11 mouse cellular contexts compared by ENCODE assay signal in the genomic region with DNA sequence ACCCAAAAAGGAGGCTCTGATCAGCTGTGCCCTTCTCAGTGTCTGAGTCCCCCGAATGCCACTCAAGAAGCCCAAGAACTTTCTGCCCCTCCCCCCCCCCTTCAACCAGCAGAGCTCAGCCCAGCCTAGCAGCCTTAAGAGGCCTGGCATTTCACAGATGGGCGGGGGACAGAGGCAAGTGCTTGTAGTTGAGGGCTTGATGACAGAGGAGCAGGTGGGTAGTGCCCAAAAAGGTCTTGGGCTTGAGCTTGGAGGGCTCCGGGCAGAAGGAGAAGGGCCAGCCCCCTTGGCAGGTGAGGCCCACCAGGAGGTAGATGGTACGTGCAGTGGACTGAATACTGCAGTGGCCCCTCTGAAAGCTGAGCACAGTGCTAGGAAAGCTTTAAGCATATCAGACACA. TPM values are rescaled to one million over a fixed set of nuclear protein-coding genes. Genes with fewer than 3 reads are reported as not detected.
A peak's percentile ranks its signal among the peaks of the same experiment; 100 is the strongest.
DNase-seq lines count a peak whose midpoint lies in the region; ATAC-seq and TF ChIP-seq lines count a peak whose summit lies in the region.
"Had no signal": no experiment of that assay in that cellular context is flagged by ENCODE, and none has a peak within 500 bp of the region (broad histone marks: within the 10 kb centered on the region; RNA-seq: fewer than 3 reads in every experiment).

No protein-coding gene starts in this region.

- H3K9me3 ChIP-seq in kidney, embryonic 14.5 days (ENCODE audit: control insufficient read depth, low read length) = no peaks in the 10 kb centered on the region
- H3K9me3 ChIP-seq in forebrain, embryonic 13.5 days (replicated peaks) = no peaks in the 10 kb centered on the region
- H3K9me3 ChIP-seq in intestine, postnatal 0 days (ENCODE audit: control insufficient read depth) = no peaks in the 10 kb centered on the region
- no peaks in the 10 kb centered on the region for H3K9me3 ChIP-seq in midbrain, embryonic 11.5 days (ENCODE audit: control insufficient read depth, low read length)
- H3K9me3 ChIP-seq: liver, embryonic 15.5 days had no signal

- peaks cover 16% of the 10 kb centered on the region for H3K36me3 ChIP-seq in kidney, embryonic 14.5 days (ENCODE audit: control insufficient read depth, insufficient read depth, low read length)
- no peaks in the 10 kb centered on the region for H3K36me3 ChIP-seq in kidney, adult 2 months (ENCODE audit: control insufficient read depth, insufficient read depth, low read length)
- peaks cover 7% of the 10 kb centered on the region for H3K36me3 ChIP-seq in forebrain, embryonic 13.5 days (ENCODE audit: poor library complexity, severe bottlenecking)
- H3K36me3 ChIP-seq in intestine, postnatal 0 days (ENCODE audit: control insufficient read depth, insufficient read depth) = no peaks in the 10 kb centered on the region
- H3K36me3 ChIP-seq in midbrain, embryonic 11.5 days (ENCODE audit: control insufficient read depth, insufficient read depth, low read length) = no peaks in the 10 kb centered on the region

- WGBS in kidney, embryonic 14.5 days = 84% methylated on average over 4 of the region's 4 CpGs
- WGBS in kidney, adult 2 months = 87% methylated on average over 4 of the region's 4 CpGs
- 71% methylated on average over 4 of the region's 4 CpGs for WGBS in forebrain, embryonic 13.5 days
- WGBS in intestine, postnatal 0 days = 86% methylated on average over 4 of the region's 4 CpGs
- WGBS in midbrain, embryonic 11.5 days = 82% methylated on average over 4 of the region's 4 CpGs

- no peak overlapping the region for H3K4me2 ChIP-seq in kidney, embryonic 14.5 days (replicated peaks; ENCODE audit: low read depth, low read length)
- H3K4me2 ChIP-seq in forebrain, embryonic 13.5 days = peak overlapping the region; percentile 98
- H3K4me2 ChIP-seq in intestine, postnatal 0 days (replicated peaks; ENCODE audit: low read depth) = 0 out of 2 replicates have a peak overlapping the region, but pooled peaks have one; percentile 96
- peak overlapping the region; percentile 99; the same call in 1 of the 2 replicates for H3K4me2 ChIP-seq in midbrain, embryonic 11.5 days

- no peak overlapping the region for H3K4me3 ChIP-seq in kidney, embryonic 14.5 days (ENCODE audit: low read length)
- no peak overlapping the region for H3K4me3 ChIP-seq in kidney, adult 2 months (ENCODE audit: insufficient read depth, low read depth, low read length)
- peak overlapping the region; percentile 90; the same call in 1 of the 2 replicates for H3K4me3 ChIP-seq in forebrain, embryonic 13.5 days
- no peak overlapping the region for H3K4me3 ChIP-seq in intestine, postnatal 0 days (ENCODE audit: low read depth, low read length)
- H3K4me3 ChIP-seq in midbrain, embryonic 11.5 days (ENCODE audit: low read depth, low read length) = no peak overlapping the region

- peak overlapping the region; percentile 5; the same call in 1 of the 2 replicates for H3K9ac ChIP-seq in kidney, embryonic 14.5 days (ENCODE audit: low read depth, low read length)
- H3K9ac ChIP-seq in forebrain, embryonic 13.5 days = no peak overlapping the region
- no peak overlapping the region for H3K9ac ChIP-seq in intestine, postnatal 0 days (ENCODE audit: low read depth, low read length)
- no peak overlapping the region; the same call in 1 of the 2 replicates for H3K9ac ChIP-seq in midbrain, embryonic 11.5 days (ENCODE audit: low read length)

- no peak overlapping the region for H3K27ac ChIP-seq in kidney, embryonic 14.5 days (ENCODE audit: low read depth, low read length)
- H3K27ac ChIP-seq in kidney, adult 2 months (ENCODE audit: insufficient read depth, low read depth, low read length) = no peak overlapping the region
- no peak overlapping the region for H3K27ac ChIP-seq in forebrain, embryonic 13.5 days
- H3K27ac ChIP-seq in intestine, postnatal 0 days (ENCODE audit: low read depth, low read length) = no peak overlapping the region
- no peak overlapping the region for H3K27ac ChIP-seq in midbrain, embryonic 11.5 days (ENCODE audit: low read depth, low read length)

- TF ChIP-seq POLR2A in kidney, adult 2 months (IDR thresholded peaks at IDR 0.05; ENCODE audit: low read depth, low read length) = no peak

- no peak for ATAC-seq in kidney, embryonic 14.5 days (ENCODE audit: low FRiP score, low TSS enrichment)
- ATAC-seq in forebrain, embryonic 13.5 days = no peak
- ATAC-seq in intestine, postnatal 0 days = no peak
- ATAC-seq in midbrain, embryonic 11.5 days (ENCODE audit: low FRiP score) = no peak
- ATAC-seq: inflammation-experienced regulatory T-cells, adult 6 months had no signal

- no peak for DNase-seq in kidney, adult 2 months
- DNase-seq in midbrain, embryonic 11.5 days (ENCODE audit: low spot score, missing footprints) = no peak
- DNase-seq in right cerebral cortex, postnatal 25 days = no peak
- DNase-seq in right cerebral cortex, postnatal 4 days = no peak
- no peak for DNase-seq in embryo, embryonic 9.5 days (ENCODE audit: extremely low spot score)
- DNase-seq: retina, postnatal 1 day had no signal

- TF ChIP-seq CTCF in kidney, adult 2 months (conservative IDR thresholded peaks at IDR 0.05; ENCODE audit: insufficient read depth, insufficient read length, low read depth, low read length) = no peak
- TF ChIP-seq CTCF in intestine, postnatal 0 days (IDR thresholded peaks at IDR 0.05; ENCODE audit: low read depth) = no peak

- H3K27me3 ChIP-seq in kidney, embryonic 14.5 days (ENCODE audit: control insufficient read depth, insufficient read depth, low read length) = no peaks in the 10 kb centered on the region
- H3K27me3 ChIP-seq in kidney, adult 2 months (replicated peaks; ENCODE audit: control insufficient read depth, insufficient read depth, low read length) = no peaks in the 10 kb centered on the region
- no peaks in the 10 kb centered on the region for H3K27me3 ChIP-seq in forebrain, embryonic 13.5 days
- H3K27me3 ChIP-seq in intestine, postnatal 0 days (replicated peaks; ENCODE audit: control insufficient read depth, insufficient read depth, low read length) = no peaks in the 10 kb centered on the region
- H3K27me3 ChIP-seq in midbrain, embryonic 11.5 days (ENCODE audit: control insufficient read depth, insufficient read depth, low read length) = no peaks in the 10 kb centered on the region
- H3K27me3 ChIP-seq: liver, embryonic 15.5 days had no signal

- H3K4me1 ChIP-seq in kidney, embryonic 14.5 days (ENCODE audit: control insufficient read depth, insufficient read depth, low read length) = peaks cover 27% of the 10 kb centered on the region
- H3K4me1 ChIP-seq in kidney, adult 2 months (ENCODE audit: control insufficient read depth, insufficient read depth, low read length) = peaks cover 27% of the 10 kb centered on the region
- peaks cover 50% of the 10 kb centered on the region for H3K4me1 ChIP-seq in forebrain, embryonic 13.5 days
- H3K4me1 ChIP-seq in intestine, postnatal 0 days (replicated peaks; ENCODE audit: control insufficient read depth, insufficient read depth, low read length) = peaks cover 5% of the 10 kb centered on the region; the same call in 1 of the 2 replicates
- peaks cover 20% of the 10 kb centered on the region for H3K4me1 ChIP-seq in midbrain, embryonic 11.5 days (ENCODE audit: control insufficient read depth, insufficient read depth, low read length)

RNA-seq across cellular contexts. Expression of a gene that starts 1.7 kb away (rescaled TPM):
- 123 and 124 TPM in 2 replicates for polyA plus RNA-seq in kidney, embryonic 14.5 days (2014; fragmentation: Nextera tagmentation; extraction: Ambion mirVana)
- 88.3 and 95.6 TPM in 2 replicates for polyA plus RNA-seq in kidney, adult 2 months (2012; rRNA removed)
- polyA plus RNA-seq in forebrain, embryonic 13.5 days (2015; fragmentation: Nextera tagmentation; extraction: Ambion mirVana) = 146 and 148 TPM in 2 replicates
- polyA plus RNA-seq in intestine, postnatal 0 days (2015; fragmentation: Nextera tagmentation; extraction: Ambion mirVana) = 70.7 and 72.5 TPM in 2 replicates
- polyA plus RNA-seq in midbrain, embryonic 11.5 days (2014; fragmentation: Nextera tagmentation; extraction: Ambion mirVana) = 139 and 156 TPM in 2 replicates

RNA-seq across cellular contexts. Expression of a gene that starts 19.2 kb away (rescaled TPM):
- 68.2 and 71.4 TPM in 2 replicates for polyA plus RNA-seq in kidney, embryonic 14.5 days (2014; fragmentation: Nextera tagmentation; extraction: Ambion mirVana)
- 2.0 and 3.6 TPM in 2 replicates for polyA plus RNA-seq in kidney, adult 2 months (2012; rRNA removed)
- 44.0 and 44.9 TPM in 2 replicates for polyA plus RNA-seq in forebrain, embryonic 13.5 days (2015; fragmentation: Nextera tagmentation; extraction: Ambion mirVana)
- 13.8 and 16.0 TPM in 2 replicates for polyA plus RNA-seq in intestine, postnatal 0 days (2015; fragmentation: Nextera tagmentation; extraction: Ambion mirVana)
- polyA plus RNA-seq in midbrain, embryonic 11.5 days (2014; fragmentation: Nextera tagmentation; extraction: Ambion mirVana) = 92.5 and 96.5 TPM in 2 replicates

RNA-seq across cellular contexts. Expression of a gene that starts 19.5 kb away (rescaled TPM):
- 0.37 and 0.61 TPM in 2 replicates for polyA plus RNA-seq in kidney, embryonic 14.5 days (2014; fragmentation: Nextera tagmentation; extraction: Ambion mirVana)
- 2.7 and 3.2 TPM in 2 replicates for polyA plus RNA-seq in kidney, adult 2 months (2012; rRNA removed)
- 0.67 and 0.98 TPM in 2 replicates for polyA plus RNA-seq in forebrain, embryonic 13.5 days (2015; fragmentation: Nextera tagmentation; extraction: Ambion mirVana)
- polyA plus RNA-seq in intestine, postnatal 0 days (2015; fragmentation: Nextera tagmentation; extraction: Ambion mirVana) = 0.09 and 0.12 TPM in 2 replicates
- polyA plus RNA-seq in midbrain, embryonic 11.5 days (2014; fragmentation: Nextera tagmentation; extraction: Ambion mirVana) = 0.61 and 0.81 TPM in 2 replicates

RNA-seq across cellular contexts. Expression of a gene that starts 23.0 kb away (rescaled TPM):
- 17.9 and 31.9 TPM in 2 replicates for polyA plus RNA-seq in kidney, embryonic 14.5 days (2014; fragmentation: Nextera tagmentation; extraction: Ambion mirVana)
- polyA plus RNA-seq in kidney, adult 2 months (2012; rRNA removed) = 37.2 and 44.5 TPM in 2 replicates
- 9.5 and 10.2 TPM in 2 replicates for polyA plus RNA-seq in forebrain, embryonic 13.5 days (2015; fragmentation: Nextera tagmentation; extraction: Ambion mirVana)
- polyA plus RNA-seq in intestine, postnatal 0 days (2015; fragmentation: Nextera tagmentation; extraction: Ambion mirVana) = 3.5 and 4.5 TPM in 2 replicates
- 12.8 and 12.9 TPM in 2 replicates for polyA plus RNA-seq in midbrain, embryonic 11.5 days (2014; fragmentation: Nextera tagmentation; extraction: Ambion mirVana)

RNA-seq across cellular contexts. Expression of a gene that starts 26.8 kb away (rescaled TPM):
- 1.2 TPM in 2 replicates for polyA plus RNA-seq in kidney, embryonic 14.5 days (2014; fragmentation: Nextera tagmentation; extraction: Ambion mirVana)
- polyA plus RNA-seq in kidney, adult 2 months (2012; rRNA removed) = 5.1 and 7.0 TPM in 2 replicates
- 1.00 and 1.2 TPM in 2 replicates for polyA plus RNA-seq in forebrain, embryonic 13.5 days (2015; fragmentation: Nextera tagmentation; extraction: Ambion mirVana)
- polyA plus RNA-seq in intestine, postnatal 0 days (2015; fragmentation: Nextera tagmentation; extraction: Ambion mirVana) = 0.68 and 0.86 TPM in 2 replicates
- polyA plus RNA-seq in midbrain, embryonic 11.5 days (2014; fragmentation: Nextera tagmentation; extraction: Ambion mirVana) = 0.33 and 0.56 TPM in 2 replicates
